Mouse (Mus musculus) right cerebral cortex, postnatal 25 days (tissue): Measurements from ENCODE around the gene Capg.
"Not testable (repeated sequence)": the region's sequence is repeated elsewhere in the genome, so short reads cannot be mapped to it uniquely, and the experiment has no call there.

Source experiments
- DNase-seq: peaks from one replicate; pipeline ENCODE4 v3.0.0; 2022

Capg gene

DNA sequence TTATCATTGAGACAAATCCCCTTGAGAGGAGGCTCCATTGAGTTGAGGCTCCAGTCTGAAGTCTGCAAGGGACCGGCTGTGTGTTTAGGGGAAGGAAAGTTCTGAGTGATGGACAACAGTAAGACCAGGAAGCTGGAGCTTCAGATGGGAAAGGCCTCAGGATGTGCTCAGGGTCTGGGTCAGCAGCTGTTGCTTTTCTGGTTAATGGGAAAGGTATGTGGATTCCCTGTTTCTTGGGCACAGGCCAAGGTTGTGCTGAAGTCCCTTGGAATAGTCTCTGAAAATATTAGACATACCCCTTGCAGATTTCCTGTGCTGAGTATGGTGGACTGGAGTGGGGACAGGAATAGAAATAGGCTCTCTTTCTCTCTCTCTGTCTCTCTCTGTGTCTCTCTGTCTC lies 10.6 kb upstream of the Capg start:
- not testable (repeated sequence) for DNase-seq

DNA sequence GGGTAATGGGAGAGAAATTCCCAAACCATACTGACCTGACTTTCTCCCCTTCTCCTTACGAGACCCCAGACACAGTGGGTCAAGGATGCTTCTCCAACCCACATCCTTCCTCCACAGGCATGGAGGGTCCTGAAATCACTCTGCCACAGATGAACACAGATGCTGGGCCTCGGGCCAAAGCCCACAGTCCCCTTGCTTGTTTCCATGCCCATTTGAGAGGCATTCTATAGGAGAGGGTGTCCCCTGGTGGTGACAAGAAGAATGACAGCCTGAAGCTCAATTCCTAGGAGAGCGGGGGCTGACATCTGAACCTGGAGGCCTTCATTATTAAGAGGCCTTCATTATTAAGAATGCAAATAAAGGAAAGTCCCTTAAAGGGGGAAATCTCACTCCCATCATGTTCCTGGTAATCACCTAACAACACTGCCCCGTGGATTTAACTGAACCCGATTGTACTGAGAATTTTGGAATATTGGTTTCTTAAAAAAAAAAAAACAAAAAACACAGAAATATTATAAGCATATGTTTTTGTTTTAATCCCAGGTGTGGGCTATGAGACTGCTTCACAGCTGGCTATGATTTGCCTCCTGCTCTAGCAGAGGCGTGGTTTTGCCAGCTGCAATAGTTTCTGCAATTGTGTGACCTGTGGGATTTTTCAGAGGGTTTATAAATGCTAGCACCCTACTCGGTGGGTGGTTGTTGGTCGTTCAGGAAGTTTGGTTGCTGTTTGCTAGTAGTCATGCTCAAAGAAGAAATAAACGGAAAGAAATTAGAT lies 10.0 kb upstream of the Capg start:
- DNase-seq: peak; percentile 42

DNA sequence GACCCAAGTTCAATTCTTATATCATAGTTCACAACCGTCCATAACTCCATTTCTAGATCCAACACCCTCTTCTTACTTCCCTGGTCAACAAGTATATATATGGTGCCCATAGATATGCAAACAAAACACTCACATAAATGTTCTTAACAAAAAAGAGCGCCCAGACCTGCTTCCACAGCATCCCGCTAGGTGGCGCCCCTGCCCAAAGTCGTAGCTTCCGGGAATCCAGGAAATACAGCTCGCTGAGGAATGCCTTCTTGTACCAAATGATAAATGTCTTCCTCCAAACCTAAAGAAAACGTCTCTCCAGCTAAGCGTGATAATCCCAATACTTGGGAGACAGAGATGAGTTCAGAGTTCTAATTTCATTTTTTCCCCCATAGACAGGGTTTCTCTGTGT lies 9.0 kb upstream of the Capg start:
- DNase-seq: peak; percentile 68

DNA sequence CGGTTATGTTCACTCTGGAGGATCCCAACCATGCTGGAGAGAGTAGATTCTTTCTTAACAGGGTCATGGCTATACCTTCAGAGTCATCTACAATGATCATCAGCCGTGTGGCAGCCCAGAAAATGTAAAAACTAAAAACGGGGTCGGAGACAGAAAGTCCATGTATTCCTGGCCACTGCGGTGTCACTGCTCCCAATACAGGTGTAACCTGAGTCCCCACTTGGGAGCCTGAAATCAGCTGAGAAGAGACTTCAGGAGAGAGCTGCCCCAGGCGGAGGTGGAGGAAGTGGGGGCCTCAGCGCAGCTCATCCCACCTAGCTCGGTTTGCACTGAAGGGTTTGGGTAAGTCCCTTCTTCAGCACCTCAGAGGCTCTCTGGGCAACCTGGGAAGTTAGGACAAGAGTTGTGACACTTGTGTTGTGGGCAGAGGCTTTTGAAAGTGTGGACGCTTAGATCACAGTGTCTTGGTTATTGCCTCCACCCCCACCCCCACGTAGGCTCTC lies 6.1 kb upstream of the Capg start:
- no peak for DNase-seq

DNA sequence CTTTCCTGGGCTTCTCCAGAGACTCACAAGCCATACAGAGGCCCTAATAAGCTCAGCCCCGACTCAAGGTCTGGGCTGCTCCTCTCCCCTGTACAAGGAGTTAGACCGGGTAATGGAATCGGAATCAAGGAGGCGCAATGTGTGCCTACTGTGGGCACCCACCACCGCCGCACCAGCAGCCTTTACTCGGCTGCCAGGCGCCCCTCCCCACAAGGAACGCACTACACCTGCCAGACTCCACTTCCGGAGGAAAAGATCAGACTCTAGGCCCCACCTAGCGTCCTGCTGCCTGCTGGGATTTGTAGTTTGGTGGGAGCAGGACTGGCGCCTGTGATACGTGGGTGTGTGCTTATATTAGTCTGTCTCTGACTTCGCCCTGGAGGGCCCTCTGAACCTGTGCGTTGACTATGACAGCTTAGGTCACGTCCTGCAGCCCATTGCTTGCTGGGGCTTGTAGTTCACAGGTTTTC lies 5.6 kb upstream of the Capg start:
- DNase-seq: peak; percentile 83

DNA sequence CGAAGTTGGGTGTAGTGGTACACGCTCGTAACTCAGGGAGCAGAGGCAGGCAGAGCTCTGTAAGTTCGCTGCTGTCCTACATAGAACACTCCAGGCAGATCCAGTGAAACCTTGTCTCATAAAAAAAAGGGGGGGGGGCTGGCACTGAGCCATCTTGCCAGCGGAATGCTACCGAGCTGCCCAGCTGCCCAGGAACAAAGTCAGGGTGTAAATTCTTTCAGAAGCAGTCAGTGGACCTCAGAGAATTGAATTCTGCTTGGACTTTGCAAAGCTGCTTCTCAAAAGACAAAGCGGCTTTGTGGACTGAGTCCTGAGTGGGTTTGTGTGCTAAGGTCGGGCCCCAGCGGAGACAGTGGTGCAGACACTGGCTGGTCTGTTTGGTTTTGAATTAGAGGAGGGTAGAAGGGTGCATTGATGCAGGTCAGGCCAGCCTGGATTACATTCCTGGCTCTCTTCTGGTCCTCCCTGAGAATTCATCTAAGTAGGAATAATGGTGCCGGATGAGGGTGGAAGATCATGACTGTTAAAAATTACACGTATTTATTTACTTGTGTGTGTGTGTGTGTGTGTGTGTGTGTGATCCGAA lies 833 bp upstream of the Capg start:
- no peak for DNase-seq

DNA sequence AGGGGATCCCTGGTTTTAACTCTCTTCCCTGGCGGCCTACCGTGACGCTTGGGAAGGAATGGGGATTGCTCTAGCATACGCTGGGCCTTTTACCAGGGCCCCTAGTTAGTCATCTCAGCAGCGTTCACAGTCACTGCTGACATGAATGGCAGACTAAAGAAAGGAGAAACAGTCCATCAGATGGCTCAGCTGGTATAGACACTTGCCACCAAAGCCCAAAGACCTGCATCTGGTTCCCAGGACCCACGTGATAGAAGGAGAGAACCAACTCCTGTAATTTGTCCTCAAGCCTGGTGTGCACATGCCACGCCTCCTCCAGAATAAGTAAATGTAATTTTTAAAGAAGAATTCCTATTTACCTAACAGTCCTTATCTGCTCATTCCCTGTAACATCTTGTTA lies 1.2 kb downstream of the Capg start:
- DNase-seq: no peak

DNA sequence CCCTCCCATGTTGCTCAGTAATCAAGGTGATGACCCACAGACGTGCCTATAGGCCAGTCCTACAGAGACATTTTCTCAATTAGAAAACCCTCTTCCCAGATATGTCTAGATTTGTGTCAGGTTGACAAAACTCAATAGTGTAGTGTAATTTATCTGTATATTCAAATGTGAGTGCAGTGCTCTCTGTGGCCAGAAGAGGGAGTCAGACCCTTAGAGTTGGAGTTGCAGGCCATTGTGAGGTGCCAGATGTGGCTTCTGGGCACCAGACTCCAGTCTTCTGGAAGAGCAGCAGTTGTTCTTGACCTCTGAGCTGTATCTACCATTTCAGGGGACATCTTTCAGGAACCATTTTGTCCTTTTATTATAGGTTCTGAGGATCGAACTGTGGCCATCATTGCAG lies 2.9 kb downstream of the Capg start:
- DNase-seq: no peak

DNA sequence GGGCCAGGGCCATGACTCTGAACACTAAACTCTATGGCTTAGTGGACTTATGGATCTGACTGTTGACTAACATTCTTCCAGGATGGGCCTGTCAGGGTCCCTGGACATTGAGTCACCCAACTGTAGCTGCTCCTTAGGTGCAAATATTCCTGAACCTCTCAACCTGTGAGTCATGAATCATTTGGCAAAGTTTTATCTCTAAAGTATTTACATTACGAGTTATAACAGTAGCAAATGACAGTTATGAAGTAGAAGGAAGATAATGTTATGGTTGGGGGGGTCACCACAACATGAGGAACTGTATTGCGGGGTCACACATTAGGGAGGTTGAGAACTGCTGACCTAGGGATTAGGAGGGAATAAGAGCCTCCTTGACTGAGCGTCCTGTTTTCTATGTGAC lies 3.7 kb downstream of the Capg start:
- no peak for DNase-seq

DNA sequence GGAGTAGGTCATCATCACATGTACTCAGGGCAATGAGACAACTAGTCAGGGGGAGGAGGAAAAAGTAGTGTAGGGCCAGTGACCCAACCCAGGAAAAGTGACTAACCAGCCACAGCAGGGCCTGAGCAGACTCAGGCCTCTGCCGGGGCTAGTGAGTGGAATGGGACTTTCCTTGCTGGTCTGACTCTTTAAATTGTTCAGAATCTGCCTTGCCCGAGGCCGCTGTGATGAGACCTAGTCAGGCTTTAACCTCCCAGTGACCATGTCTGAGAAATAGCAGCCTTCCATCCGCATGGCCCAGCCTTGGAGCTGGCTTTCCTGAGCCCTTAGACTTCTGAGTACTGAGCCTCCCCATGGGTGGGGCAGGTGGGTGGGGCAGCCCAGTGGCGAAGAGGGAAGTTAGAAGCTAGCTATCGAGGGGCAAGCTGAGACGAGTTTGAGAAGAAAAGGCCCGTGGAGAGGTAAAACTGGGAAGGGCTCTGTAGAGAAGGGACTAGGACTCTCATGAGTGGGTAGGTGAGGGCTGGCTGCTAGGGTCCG lies 4.9 kb downstream of the Capg start:
- DNase-seq: no peak

DNA sequence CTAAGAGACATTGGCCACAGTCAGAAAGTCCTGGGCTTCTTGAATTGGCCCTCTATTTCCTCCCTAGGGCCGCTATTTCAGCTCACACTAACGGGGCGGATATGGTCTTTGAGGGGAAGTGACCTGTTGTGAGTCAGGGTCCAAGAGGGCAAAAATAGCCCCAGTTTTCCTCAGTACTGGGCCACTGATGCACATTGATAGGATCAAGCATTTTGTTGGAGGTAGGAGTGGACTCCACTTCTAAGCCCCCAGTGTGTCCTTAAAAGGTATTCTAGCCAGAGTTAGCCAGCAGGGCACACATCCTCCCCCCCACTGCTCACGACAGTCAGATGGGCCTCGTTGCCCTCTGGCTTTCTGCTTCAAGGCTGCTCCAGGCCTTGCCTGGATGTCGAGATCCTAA lies 5.8 kb downstream of the Capg start:
- DNase-seq: no peak

DNA sequence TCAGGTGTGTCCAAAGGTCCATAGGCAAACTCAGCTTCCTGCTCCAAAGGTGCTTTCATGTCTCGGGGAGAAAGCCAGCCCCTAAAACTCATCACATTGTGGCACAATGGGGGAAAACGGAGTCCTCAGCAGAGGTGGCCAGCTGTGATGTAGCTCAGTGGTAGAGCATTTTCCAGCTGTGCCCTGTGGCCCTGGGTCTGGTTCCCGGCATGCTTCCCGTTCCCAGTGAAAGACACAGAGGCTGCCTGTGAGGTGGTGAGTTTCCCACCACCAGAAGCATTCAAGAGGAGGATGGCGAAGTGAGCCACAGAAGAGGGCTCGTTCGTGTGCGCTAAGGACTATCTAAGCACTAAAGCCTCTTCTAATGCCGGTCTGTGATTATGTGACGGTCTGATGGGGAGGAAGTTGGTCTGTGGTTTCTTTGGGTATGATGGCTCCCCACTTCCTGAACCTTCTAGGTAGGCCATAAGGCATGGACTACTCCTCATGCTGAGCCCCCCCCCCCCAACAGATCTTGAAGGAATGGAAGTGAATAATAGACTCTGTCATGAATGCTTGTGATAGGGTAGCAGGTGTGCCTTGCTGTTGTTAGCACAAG lies 6.4 kb downstream of the Capg start:
- no peak for DNase-seq

DNA sequence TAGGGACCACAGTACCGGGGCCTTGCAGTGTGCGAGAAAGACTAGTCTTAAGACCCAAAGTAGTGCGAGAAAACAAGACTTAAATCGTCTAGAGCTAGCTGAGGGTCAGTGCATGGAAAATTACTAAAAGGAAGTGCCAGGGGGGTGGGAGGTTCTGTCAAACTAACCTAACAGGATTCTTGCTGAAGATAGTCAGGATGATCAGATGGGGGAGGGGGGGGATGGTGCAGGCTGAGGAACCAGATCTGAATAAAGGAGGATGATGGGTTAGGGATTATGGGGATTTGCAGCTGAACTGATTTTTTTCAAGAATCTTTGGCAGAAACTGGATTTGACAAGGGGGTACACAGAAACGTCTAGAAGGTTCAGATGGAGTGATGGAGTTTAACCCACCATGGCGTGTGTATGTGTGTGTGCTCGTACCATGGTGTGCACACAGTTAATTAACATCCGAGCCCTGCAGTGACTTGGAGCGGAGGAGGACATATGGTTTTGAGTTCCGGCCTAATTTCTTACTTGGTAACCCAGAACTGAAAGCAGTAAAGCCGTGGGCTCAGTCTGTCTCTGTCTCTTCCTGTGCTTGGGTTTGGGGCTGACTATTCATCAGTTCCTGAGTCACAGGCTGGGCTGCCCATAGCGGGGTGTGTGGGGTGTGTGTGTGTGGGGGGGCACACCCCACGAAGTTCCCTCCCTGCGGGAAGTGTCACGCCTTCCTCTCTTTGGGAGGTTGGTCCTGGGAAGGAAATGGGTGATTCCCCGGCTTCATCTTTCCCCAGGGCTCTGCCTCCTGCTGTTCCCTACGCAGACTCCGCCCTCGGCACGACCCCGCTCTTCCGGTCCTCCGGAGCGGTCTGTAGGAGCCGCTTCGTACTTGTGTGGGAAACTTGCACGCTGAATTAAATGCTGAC lies 8.2 kb downstream of the Capg start:
- DNase-seq: peak; percentile 48

DNA sequence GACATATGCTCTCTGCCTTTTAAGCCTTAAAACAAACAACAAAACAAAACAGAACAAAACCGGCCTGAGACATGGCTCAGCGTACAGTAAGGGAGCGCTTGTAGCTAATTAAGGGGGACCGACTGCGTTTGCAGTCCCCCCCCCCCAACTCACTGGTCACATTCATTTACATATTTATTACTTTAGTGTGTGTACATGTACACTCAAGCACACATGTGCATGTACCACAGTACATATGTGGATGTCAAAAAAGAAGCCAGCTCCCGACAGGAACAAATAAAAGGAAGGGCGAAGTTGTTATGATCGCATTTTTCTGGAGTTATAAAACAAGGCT lies 8.9 kb downstream of the Capg start:
- DNase-seq: no peak

DNA sequence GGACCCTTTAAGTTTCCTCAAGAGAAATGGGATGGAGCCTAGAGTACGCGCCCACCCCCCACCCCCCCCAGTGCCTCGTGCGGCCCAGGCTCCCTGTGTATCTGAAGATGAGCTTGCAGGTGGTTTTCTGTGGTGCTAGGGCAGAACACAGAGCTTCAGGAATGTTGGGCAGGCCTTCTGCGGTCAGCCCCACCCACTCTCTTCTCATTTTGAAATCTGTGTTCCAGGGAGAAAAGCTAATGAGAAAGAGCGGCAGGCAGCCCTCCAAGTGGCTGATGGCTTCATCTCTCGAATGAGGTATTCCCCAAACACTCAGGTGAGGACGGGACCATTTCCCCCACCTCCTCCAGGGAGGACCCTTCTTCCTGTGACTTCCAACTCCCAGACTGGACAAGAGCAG lies 16.6 kb downstream of the Capg start:
- no peak for DNase-seq

DNA sequence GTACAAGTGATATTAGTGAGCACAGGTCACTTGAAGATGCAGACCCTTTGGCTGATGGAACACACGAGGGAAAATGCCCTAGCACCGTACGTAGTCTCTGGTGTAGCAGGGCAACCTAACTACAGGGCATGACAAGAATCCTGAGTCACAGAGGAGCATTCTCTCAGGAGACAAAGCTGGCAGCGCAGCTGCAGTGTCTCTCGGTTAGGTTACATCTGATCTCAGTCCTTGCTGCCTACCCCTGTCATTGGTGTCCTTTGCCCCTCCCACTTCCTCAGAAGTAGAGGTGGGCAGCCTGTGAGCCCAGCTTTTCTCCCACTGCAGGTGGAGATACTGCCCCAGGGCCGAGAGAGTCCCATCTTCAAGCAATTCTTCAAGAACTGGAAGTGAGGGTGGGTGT lies 18.3 kb downstream of the Capg start:
- DNase-seq: no peak

DNA sequence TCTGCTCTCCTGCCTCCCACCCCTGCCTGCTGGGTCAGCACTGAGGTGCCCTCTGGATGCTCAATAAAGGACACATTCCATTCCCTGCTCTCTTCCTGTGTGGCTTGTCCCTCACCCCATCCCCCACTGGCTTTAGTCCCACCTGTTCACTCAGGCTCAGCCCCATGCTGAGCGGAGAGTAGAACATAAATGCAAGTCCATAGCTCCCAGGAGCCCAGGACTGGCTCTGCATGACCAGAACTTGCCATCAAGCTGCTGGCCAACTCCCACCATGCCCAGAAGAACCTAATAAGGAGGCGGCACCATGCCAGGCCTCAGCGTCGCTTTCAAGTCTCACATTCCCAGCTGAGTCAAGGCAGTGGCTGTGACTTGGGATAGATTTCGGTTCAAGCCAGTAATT lies 18.7 kb downstream of the Capg start:
- no peak for DNase-seq

DNA sequence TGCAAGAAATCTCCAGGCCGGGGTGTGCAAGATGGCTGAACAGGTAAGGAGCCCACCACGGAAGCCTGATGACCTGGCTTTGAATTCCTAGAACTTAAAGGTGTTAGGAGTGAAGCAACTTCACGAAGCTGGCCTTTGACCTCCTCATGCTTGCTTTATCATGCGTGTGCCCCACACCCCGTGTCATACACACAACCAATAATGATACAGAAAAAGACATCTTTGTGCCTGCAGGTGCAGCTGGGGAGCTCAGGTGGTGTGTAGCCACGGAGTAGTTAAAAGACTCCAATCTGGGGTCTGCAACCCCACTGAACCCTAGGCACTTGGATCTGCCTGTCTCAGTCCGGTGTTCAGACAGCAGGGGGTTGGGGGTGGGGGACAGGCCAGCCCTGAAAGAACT lies 21.3 kb downstream of the Capg start:
- no peak for DNase-seq

DNA sequence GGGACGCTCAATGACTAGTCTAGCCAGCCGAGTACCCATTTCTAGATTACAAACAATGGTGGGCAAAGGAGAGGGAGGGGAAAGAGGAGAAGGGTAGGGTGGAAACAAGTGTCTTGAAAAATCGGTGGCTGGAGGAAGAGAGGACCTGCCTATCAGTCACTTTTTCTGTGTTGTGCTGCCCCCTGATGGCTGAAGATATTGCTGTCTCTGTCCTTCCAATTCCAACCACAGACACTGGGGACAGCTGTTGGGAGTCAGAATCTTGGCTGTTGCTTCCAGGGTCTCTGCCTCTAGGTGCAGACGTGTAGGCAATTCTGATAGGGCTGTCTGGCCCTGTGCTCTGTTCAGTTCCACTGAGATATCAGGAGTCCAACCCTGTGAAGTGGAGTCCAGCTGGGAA lies 21.9 kb downstream of the Capg start:
- peak; percentile 81 for DNase-seq

DNA sequence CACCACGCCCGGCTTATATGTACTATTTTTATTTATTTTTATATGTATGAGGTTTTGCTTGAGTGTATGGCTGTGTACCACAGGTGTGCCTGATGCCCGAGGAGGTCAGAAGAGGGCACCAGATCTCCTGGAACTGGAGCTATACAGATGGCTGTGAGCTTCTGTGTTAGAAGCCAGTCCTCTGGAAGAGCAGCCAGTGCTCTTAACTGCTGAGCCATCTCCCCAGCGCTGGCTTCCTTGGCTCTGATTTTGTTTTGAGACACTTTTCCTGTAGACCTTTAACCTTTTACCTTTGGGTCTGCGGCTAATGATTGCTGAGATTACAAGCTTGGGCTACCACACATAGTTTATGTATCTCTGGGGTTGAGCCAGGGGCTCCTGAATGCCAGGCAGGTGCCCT lies 23.3 kb downstream of the Capg start:
- no peak for DNase-seq

DNA sequence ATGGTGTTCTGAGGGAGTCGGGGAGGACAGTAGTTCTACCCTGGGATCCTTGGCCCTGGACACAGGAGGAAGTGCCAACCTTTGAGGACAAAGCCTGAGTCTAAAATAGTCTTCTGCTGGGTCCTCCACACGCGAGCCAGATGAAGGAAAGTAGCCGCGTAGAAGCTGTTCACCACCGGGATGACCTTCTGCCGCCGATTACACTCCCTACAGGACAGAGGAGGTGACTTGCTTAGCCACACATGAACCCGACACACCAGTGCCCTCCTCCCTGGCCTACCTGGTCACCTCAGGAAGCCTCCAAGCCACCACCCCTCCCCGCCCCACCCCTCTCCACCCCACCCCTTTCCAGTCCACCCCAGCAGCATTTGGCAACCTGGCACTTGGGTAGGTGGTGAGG lies 24.5 kb downstream of the Capg start:
- DNase-seq: no peak

DNA sequence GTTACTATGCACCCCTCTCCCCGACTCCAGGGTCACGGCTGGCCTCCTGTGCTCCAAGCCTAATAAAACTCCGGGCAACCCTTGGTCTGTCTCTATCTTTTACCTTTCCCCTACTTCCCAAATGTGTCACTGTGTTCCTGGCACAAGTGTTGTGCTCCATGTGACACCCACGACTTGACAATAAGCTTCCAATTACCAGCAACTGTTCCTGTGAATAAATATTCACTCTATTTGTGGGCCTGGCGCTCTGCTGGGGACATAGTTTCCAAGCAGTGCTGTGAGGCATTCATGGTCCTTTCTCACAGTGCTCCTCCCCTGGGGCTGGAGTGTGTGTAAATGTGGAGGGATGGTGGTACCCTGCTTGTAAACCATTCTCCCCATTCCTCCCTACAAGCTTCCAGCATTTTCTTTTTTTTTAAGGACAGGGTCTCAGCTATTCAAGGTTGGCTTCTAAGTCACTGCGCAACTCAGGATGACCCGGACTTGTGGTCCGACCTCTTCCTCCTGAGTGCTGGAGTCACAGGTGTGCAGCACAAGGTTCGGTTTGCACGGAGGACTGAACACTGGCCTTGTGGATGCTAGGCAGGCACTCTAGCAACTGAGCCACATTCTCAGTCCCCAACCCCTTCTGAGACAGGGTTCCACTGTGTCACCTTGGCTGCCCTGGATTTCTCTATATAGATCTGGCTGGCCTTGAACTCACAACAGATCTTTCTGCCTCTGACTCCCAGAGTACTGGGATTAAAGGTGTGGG lies 26.6 kb downstream of the Capg start:
- DNase-seq: no peak
